ENCODE assay signal across 11 mouse cellular contexts in genomic region chr8:47787705-47788104, GRCm38 (mm10). TPM values are rescaled to one million over a fixed set of nuclear protein-coding genes. Genes with fewer than 3 reads are reported as not detected.
DNase-seq lines count a peak whose midpoint lies in the region; ATAC-seq and TF ChIP-seq lines count a peak whose summit lies in the region.
"Had no signal": no experiment of that assay in that cellular context is flagged by ENCODE, and none has a peak within 500 bp of the region (broad histone marks: within the 10 kb centered on the region; RNA-seq: fewer than 3 reads in every experiment).

No protein-coding gene starts in this region.

- 19% methylated on average over 10 of the region's 10 CpGs for WGBS in forebrain, postnatal 0 days
- 50% methylated on average over 10 of the region's 10 CpGs for WGBS in limb, embryonic 12.5 days

- H3K27me3 ChIP-seq in MEL (ENCODE audit: control insufficient read depth in 1 of 2, insufficient read depth in 2 of 2, low read length in 2 of 2), result 0 out of 4 replicates have a peak, but pooled peaks cover 0 to 1% of the 10 kb centered on the region in 2 experiments
- H3K27me3 ChIP-seq in forebrain, postnatal 0 days (ENCODE audit: insufficient read depth, low read length), result no peaks in the 10 kb centered on the region
- H3K27me3 ChIP-seq in limb, embryonic 12.5 days, result no peaks in the 10 kb centered on the region

- H3K9ac ChIP-seq in MEL (ENCODE audit: control insufficient read depth, low read depth, low read length, poor library complexity, severe bottlenecking), result no peak overlapping the region
- no peak overlapping the region for H3K9ac ChIP-seq in forebrain, postnatal 0 days
- H3K9ac ChIP-seq in limb, embryonic 12.5 days (replicated peaks), result no peak overlapping the region

- no peak overlapping the region for H3K27ac ChIP-seq in MEL (ENCODE audit: control insufficient read depth, low read depth, low read length)
- H3K27ac ChIP-seq in forebrain, postnatal 0 days (ENCODE audit: low read depth, low read length), result no peak overlapping the region
- no peak overlapping the region for H3K27ac ChIP-seq in limb, embryonic 12.5 days

- ATAC-seq in forebrain, postnatal 0 days, result 0 out of 2 replicates have a peak, but pooled peaks have one; percentile 9
- no peak for ATAC-seq in limb, embryonic 12.5 days (ENCODE audit: insufficient number of reproducible peaks, insufficient read depth, low FRiP score, low TSS enrichment, low read depth)
- ATAC-seq: inflammation-experienced regulatory T-cells, adult 6 months; lung, postnatal 0 days had no signal

- no peak for TF ChIP-seq CTCF in MEL (IDR thresholded peaks at IDR 0.05 in 2 of 3, conservative IDR thresholded peaks at IDR 0.05 in 1 of 3; ENCODE audit: control insufficient read depth in 1 of 3, insufficient read depth in 1 of 3, low read depth in 2 of 3, low read length in 3 of 3, poor library complexity in 1 of 3, severe bottlenecking in 1 of 3)
- TF ChIP-seq CTCF in forebrain, postnatal 0 days (IDR thresholded peaks at IDR 0.05; ENCODE audit: low read depth), result no peak

- TF ChIP-seq POLR2A in MEL (IDR thresholded peaks at IDR 0.05; ENCODE audit: control insufficient read depth in 1 of 2, insufficient read depth in 1 of 2, low read depth in 1 of 2, low read length in 2 of 2, poor library complexity in 1 of 2), result no peak

- no peaks in the 10 kb centered on the region for H3K9me3 ChIP-seq in MEL (replicated peaks; ENCODE audit: insufficient read depth, low read length)
- H3K9me3 ChIP-seq in forebrain, postnatal 0 days (ENCODE audit: low read length), result no peaks in the 10 kb centered on the region
- H3K9me3 ChIP-seq in limb, embryonic 12.5 days, result 0 out of 2 replicates have a peak, but pooled peaks cover 3% of the 10 kb centered on the region

- H3K36me3 ChIP-seq in MEL (ENCODE audit: control insufficient read depth in 1 of 2, insufficient read depth in 2 of 2, low read length in 2 of 2), result no peaks in the 10 kb centered on the region
- no peaks in the 10 kb centered on the region for H3K36me3 ChIP-seq in forebrain, postnatal 0 days (ENCODE audit: insufficient read depth)
- H3K36me3 ChIP-seq in limb, embryonic 12.5 days, result no peaks in the 10 kb centered on the region

- H3K4me2 ChIP-seq in forebrain, postnatal 0 days (ENCODE audit: low read depth), result peak overlapping the region; percentile 33
- H3K4me2 ChIP-seq in limb, embryonic 12.5 days, result peak overlapping the region; percentile 5

- H3K79me2 ChIP-seq in MEL (ENCODE audit: control insufficient read depth, insufficient read depth, low read length, poor library complexity), result no peaks in the 10 kb centered on the region

- TF ChIP-seq EP300 in MEL (IDR thresholded peaks at IDR 0.05; ENCODE audit: low read depth in 1 of 2, low read length in 2 of 2), result no peak

- DNase-seq in MEL (ENCODE audit: low read depth, low spot score), result peak; percentile 8
- DNase-seq in adrenal gland, adult (ENCODE audit: inconsistent age in 2 of 2, low spot score in 1 of 2), result peak; percentile 84 to 95
- DNase-seq in forebrain, postnatal 0 days, result peak; percentile 14
- no peak for DNase-seq in layer of hippocampus, adult 11-12 months (ENCODE audit: low spot score)
- DNase-seq in thymus, postnatal 10 days (ENCODE audit: low spot score in 2 of 2), result no peak
- no peak for DNase-seq in kidney, adult 18-20 months
- no peak for DNase-seq in cerebellum, adult 11-12 months

- no peak for TF ChIP-seq RAD21 in MEL (IDR thresholded peaks at IDR 0.05; ENCODE audit: low read depth, low read length)

- no peak overlapping the region for H3K4me3 ChIP-seq in MEL (ENCODE audit: control insufficient read depth in 1 of 2, insufficient read depth in 1 of 2, low read depth in 2 of 2, low read length in 2 of 2)
- no peak overlapping the region for H3K4me3 ChIP-seq in forebrain, postnatal 0 days (ENCODE audit: low read depth, low read length)
- H3K4me3 ChIP-seq in limb, embryonic 12.5 days (replicated peaks), result no peak overlapping the region

- H3K4me1 ChIP-seq in MEL (ENCODE audit: control insufficient read depth in 1 of 2, insufficient read depth in 2 of 2, low read length in 2 of 2), result no peaks in the 10 kb centered on the region
- H3K4me1 ChIP-seq in forebrain, postnatal 0 days (ENCODE audit: insufficient read depth), result no peaks in the 10 kb centered on the region
- H3K4me1 ChIP-seq in limb, embryonic 12.5 days (replicated peaks), result peaks cover 6% of the 10 kb centered on the region; the same call in 1 of the 2 replicates

TF ChIP-seq in MEL, 35 proteins besides CTCF, POLR2A, EP300 and RAD21:
- TF ChIP-seq GATA1 (IDR thresholded peaks at IDR 0.05; ENCODE audit: low read depth, low read length) (peak; percentile 16; the same call in 1 of the 2 replicates), MYC (IDR thresholded peaks at IDR 0.05; ENCODE audit: low read depth, low read length) (no peak), NRF1 (IDR thresholded peaks at IDR 0.05; ENCODE audit: insufficient read depth, low read depth, low read length, poor library complexity, severe bottlenecking) (no peak), CHD2 (IDR thresholded peaks at IDR 0.05; ENCODE audit: low read length) (no peak), POLR2AphosphoS2 (IDR thresholded peaks at IDR 0.05; ENCODE audit: low read length) (no peak), ZNF384 (IDR thresholded peaks at IDR 0.05; ENCODE audit: low read depth, low read length) (no peak), NELFE (IDR thresholded peaks at IDR 0.05; ENCODE audit: low read depth, low read length) (no peak)
TF ChIP-seq in MEL: peak in this region for 1.

RNA-seq across cellular contexts. Expression of gene Cldn24, which starts 34.2 kb away (rescaled TPM):
- total RNA-seq in MEL (2012; rRNA removed), result not detected in 2 replicates
- not detected for polyA plus RNA-seq in MEL (2012; ENCODE audit: insufficient read depth in 1 of 2, insufficient read length in 2 of 2, low read depth in 1 of 2, low replicate concordance in 2 of 2, missing spikeins in 1 of 2)
- total RNA-seq in forebrain, postnatal 0 days (2014; rRNA removed), result 0.46 TPM in 1 of 2 replicates, not detected in the other
- polyA plus RNA-seq in forebrain, postnatal 0 days (2015; fragmentation: Nextera tagmentation; extraction: Ambion mirVana), result not detected in 2 replicates
- not detected in 2 replicates for polyA plus RNA-seq in limb, embryonic 12.5 days (2016; fragmentation: Nextera tagmentation; extraction: Ambion mirVana)
- total RNA-seq: common myeloid progenitor, adult 5-6 weeks had no signal
- polyA plus RNA-seq: inflammation-experienced regulatory T-cells, adult 6 months; lung, postnatal 0 days had no signal

RNA-seq across cellular contexts. Expression of gene Cldn22, which starts 36.6 kb away (rescaled TPM):
- total RNA-seq in MEL (2012; rRNA removed), result not detected in 2 replicates
- not detected for polyA plus RNA-seq in MEL (2012; ENCODE audit: insufficient read depth in 1 of 2, insufficient read length in 2 of 2, low read depth in 1 of 2, low replicate concordance in 2 of 2, missing spikeins in 1 of 2)
- not detected in 2 replicates for total RNA-seq in forebrain, postnatal 0 days (2014; rRNA removed)
- polyA plus RNA-seq in forebrain, postnatal 0 days (2015; fragmentation: Nextera tagmentation; extraction: Ambion mirVana), result not detected in 2 replicates
- not detected in 2 replicates for polyA plus RNA-seq in limb, embryonic 12.5 days (2016; fragmentation: Nextera tagmentation; extraction: Ambion mirVana)
- total RNA-seq: common myeloid progenitor, adult 5-6 weeks had no signal
- polyA plus RNA-seq: inflammation-experienced regulatory T-cells, adult 6 months; lung, postnatal 0 days had no signal

Comparison
In these comparisons a context has a peak if more than half of its experiments do, and no peak if none do; other contexts are left out.
1. DNase-seq: peak in MEL (single experiment), adrenal gland, adult (2 of 2) and forebrain, postnatal 0 days (single experiment); none in layer of hippocampus, adult 11-12 months (single experiment), thymus, postnatal 10 days (0 of 2), kidney, adult 18-20 months (single experiment) and cerebellum, adult 11-12 months (single experiment).